Mouse (Mus musculus) myocyte (in vitro differentiated cells): ENCODE data around the gene Zfp174. TPM values are rescaled to one million over a fixed set of nuclear protein-coding genes. Genes with fewer than 3 reads are reported as not detected.

Experiments used
- H3K27me3 ChIP-seq: one replicate; pipeline ENCODE4 v1.6.1; 2011; ENCODE audit not compliant: control insufficient read depth, insufficient read depth, insufficient read length
- H3K36me3 ChIP-seq: one replicate; pipeline ENCODE4 v1.6.1; 2011; ENCODE audit not compliant: control insufficient read depth, insufficient read depth
- H3K4me2 ChIP-seq: one replicate; pipeline ENCODE4 v1.6.1; 2011; ENCODE audit warnings: low read depth, control low read depth
- H3K4me3 ChIP-seq: one replicate; pipeline ENCODE4 v1.5.1; 2011; ENCODE audit warnings: mild to moderate bottlenecking, control low read depth, moderate library complexity
- H3K79me2 ChIP-seq: one replicate; pipeline ENCODE4 v1.6.1; 2011; ENCODE audit not compliant: control insufficient read depth, insufficient read depth
- H3ac ChIP-seq: one replicate; pipeline ENCODE4 v1.6.1; 2011; ENCODE audit not compliant: control insufficient read depth, insufficient read length
- CEBPB ChIP-seq: IDR thresholded peaks from 2 replicates; pipeline ENCODE4 v1.6.1; 2011; ENCODE audit warnings: mild to moderate bottlenecking, moderate library complexity; ENCODE audit not compliant: poor library complexity, insufficient read depth, severe bottlenecking
- E2F4 ChIP-seq: IDR thresholded peaks from one replicate; pipeline ENCODE4 v1.6.1; 2011; ENCODE audit warnings: mild to moderate bottlenecking, control low read depth, moderate library complexity; ENCODE audit not compliant: insufficient read depth
- MAX ChIP-seq: IDR thresholded peaks from one replicate; pipeline ENCODE4 v1.6.1; 2011; ENCODE audit warnings: low read depth, mild to moderate bottlenecking, control low read depth
- MYOD1 ChIP-seq, 3 experiments: IDR thresholded peaks; one replicate each; pipeline ENCODE4 v1.6.1; 2011; ENCODE audit warnings: control low read depth in 2 of 3, low read depth in 2 of 3, mild to moderate bottlenecking in 2 of 3, moderate library complexity in 1 of 3; ENCODE audit not compliant: insufficient read length in 2 of 3, control insufficient read depth in 1 of 3
- MYOG ChIP-seq, 3 experiments: IDR thresholded peaks; one replicate each; pipeline ENCODE4 v1.6.1; 2011; ENCODE audit warnings: control low read depth in 2 of 3, low read depth in 2 of 3, mild to moderate bottlenecking in 2 of 3; ENCODE audit not compliant: insufficient read length in 2 of 3, control insufficient read depth in 1 of 3, insufficient read depth in 1 of 3
- POLR2A ChIP-seq: IDR thresholded peaks from one replicate; pipeline ENCODE4 v1.6.1; 2011; ENCODE audit warnings: low read depth, mild to moderate bottlenecking, control low read depth, moderate library complexity; ENCODE audit not compliant: insufficient read length
- POLR2AphosphoS2 ChIP-seq: IDR thresholded peaks from one replicate; pipeline ENCODE4 v1.6.1; 2011; ENCODE audit warnings: low read depth, control low read depth; ENCODE audit not compliant: insufficient read length
- REST ChIP-seq: IDR thresholded peaks from one replicate; pipeline ENCODE4 v1.6.1; 2011; ENCODE audit warnings: mild to moderate bottlenecking, control low read depth, moderate library complexity; ENCODE audit not compliant: insufficient read depth, insufficient read length
- SRF ChIP-seq: IDR thresholded peaks from one replicate; pipeline ENCODE4 v1.6.1; 2011; ENCODE audit warnings: low read depth; ENCODE audit not compliant: control insufficient read depth, insufficient read length
- TCF12 ChIP-seq: IDR thresholded peaks from one replicate; pipeline ENCODE4 v1.6.1; 2011; ENCODE audit warnings: mild to moderate bottlenecking, control low read depth; ENCODE audit not compliant: poor library complexity, insufficient read depth, severe bottlenecking
- TCF3 ChIP-seq: IDR thresholded peaks from one replicate; pipeline ENCODE4 v1.6.1; 2011; ENCODE audit warnings: low read depth, control low read depth; ENCODE audit not compliant: insufficient read length
- USF1 ChIP-seq: IDR thresholded peaks from one replicate; pipeline ENCODE4 v1.6.1; 2011; ENCODE audit warnings: low read depth, mild to moderate bottlenecking, control low read depth, moderate library complexity
- polyA plus RNA-seq: library from polyadenylated mRNA; unstranded; fragments of >200 nt; fragmentation: generic; extraction: Trizol; gene quantifications from one replicate; pipeline ENCODE4 v1.2.1, GENCODE M21; 2012; ENCODE audit warnings: missing spikeins

Zfp174 gene
- polyA plus RNA-seq, 1 experiment: 0.70 TPM

DNA sequence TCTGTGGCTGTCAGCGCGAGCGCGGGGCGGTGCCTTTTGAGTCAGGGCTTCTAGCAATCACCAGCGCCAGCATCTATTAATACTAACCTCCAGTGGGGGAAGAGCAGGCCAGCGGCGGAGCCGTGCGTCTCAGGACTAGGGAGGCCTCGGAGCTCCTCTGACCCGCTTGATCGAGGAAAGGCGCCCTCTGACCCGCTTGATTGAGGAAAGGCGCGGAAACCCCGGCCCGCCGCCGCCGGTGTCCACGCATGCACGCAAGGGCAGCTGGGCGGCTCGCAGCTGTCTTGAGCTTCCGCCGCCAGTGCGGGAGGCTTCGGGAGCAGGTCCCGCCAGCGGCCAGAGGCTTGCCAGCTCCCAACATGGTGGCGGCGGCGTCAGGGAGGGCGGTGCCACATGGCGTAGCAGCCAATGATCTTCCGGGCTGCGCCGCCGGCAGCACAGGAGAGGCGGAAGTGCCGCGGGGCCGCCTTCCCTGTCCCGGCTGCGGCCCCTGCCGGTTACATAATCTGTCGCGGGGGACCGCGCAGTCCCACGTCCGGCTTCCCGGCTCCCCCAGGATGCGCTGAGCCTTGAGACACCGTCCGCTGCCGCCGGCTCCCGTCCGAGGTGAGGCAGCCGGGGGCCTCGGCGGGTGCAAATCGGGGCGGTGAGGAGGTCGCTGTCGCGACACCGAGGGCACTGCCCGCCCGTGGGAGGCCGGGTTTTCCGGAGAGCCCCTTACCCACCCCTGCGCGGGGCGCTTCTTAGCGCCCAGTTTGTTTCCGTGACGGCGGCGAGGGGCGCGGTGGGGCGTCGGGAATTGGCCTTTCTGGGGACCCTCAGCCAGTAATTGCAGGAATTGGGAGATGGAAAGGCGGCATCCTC lies 37.4 kb downstream of the Zfp174 start, which contains the start of the genes Zfp597 and Gm20695:
Zfp597 (minus strand) TSS at position 361 of the 864 bp plus-strand sequence.
Gm20695 (plus strand) TSS at position 448 of the 864 bp plus-strand sequence.
- Histone ChIP-seq H3K4me2 (peak within 1 kb of the TSS; percentile 87), H3K4me3 (peak within 1 kb of the TSS; percentile 75), H3ac (peak within 1 kb of the TSS; percentile 66), H3K36me3 (peaks cover 2% of the 10 kb centered on the region), H3K27me3 (no peaks in the 10 kb centered on the region), H3K79me2 (peaks cover 55% of the 10 kb centered on the region)
- TF ChIP-seq SRF: peak; percentile 70
- no peak for TF ChIP-seq USF1
- TF ChIP-seq CEBPB: no peak
- TF ChIP-seq TCF3: no peak
- peak; percentile 59 for TF ChIP-seq POLR2A
- peak; percentile 32 for TF ChIP-seq POLR2AphosphoS2
- no peak for TF ChIP-seq E2F4
- TF ChIP-seq MYOD1 (IDR thresholded peaks at IDR 0.05; ENCODE audit: control insufficient read depth in 1 of 3, insufficient read length in 2 of 3, low read depth in 2 of 3): peak in 2 of 3 experiments; percentile 72 to 82
- TF ChIP-seq MAX: no peak
- no peak for TF ChIP-seq REST
- no peak for TF ChIP-seq TCF12
- TF ChIP-seq MYOG (IDR thresholded peaks at IDR 0.05; ENCODE audit: control insufficient read depth in 1 of 3, insufficient read depth in 1 of 3, insufficient read length in 2 of 3, low read depth in 2 of 3): peak in 2 of 3 experiments; percentile 89 to 92

DNA sequence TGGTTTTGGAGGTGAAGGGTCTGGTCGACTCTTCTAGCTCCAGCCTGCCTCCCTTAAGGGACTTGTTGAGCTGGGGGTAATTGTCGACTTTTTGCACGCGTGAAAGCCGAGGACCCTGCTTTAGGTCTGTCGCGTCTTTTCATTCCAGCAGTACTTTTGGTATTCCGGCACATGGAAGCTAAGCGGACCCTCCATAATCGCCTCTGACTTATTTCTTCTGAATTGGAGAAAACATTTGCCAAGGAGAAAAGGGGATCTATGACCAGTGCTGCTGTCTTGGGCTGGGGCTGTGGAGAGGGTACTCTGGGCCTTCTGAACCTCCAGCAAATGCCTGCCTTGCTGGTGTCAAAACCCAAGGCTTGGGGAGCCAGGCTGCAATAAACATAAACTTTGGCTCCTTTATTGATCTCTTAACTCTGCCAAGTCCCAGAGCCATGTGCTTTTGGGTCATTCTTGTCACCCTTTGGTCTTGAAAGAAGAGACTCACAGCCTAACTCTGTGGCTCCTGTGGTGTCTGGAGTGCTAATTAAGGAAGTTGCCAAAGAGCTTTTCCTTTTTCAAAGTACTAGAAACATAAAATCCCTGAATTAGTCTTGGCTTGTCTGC lies 38.1 kb downstream of the Zfp174 start:
- no peaks in the 10 kb centered on the region for H3K36me3 ChIP-seq

DNA sequence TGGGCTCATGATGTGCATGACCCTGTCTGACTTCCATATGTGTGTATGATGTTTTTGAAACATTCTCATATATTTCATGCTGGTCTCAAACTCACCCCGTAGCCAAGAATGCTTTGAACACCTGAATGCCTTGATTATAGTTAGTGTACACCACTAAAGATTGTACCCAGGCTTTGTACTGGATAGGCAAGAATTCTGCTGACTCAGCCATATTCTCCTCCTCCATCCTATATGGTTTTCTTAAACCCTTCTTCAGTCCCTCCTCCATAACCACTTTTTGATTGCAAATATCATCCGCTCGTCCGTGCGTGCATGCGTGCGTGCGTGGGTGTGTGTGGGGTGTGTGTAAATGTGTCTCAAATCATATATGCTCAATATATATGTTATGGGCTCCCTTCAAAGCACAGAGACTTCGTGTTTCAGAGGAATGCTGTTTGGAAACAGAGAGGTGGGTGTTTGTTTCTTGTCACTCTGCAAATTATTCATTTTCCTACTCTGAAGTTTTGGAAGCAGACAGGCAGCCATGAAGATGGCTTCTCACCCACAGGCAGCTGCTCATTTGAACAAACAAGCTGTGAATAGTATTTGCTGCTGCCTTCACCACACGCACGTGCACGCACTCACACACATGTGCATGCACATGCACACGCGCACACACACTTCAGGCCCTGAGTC lies 44.7 kb downstream of the Zfp174 start:
- no peaks in the 10 kb centered on the region for H3K27me3 ChIP-seq
- no peak overlapping the region for H3K4me3 ChIP-seq
- H3K79me2 ChIP-seq: peaks cover 34% of the 10 kb centered on the region
- TF ChIP-seq SRF: no peak
- TF ChIP-seq MAX: no peak
- no peak for TF ChIP-seq E2F4
- TF ChIP-seq POLR2AphosphoS2: no peak
- TF ChIP-seq TCF3: no peak
- TF ChIP-seq TCF12: no peak
- no peak for TF ChIP-seq CEBPB
- TF ChIP-seq REST: no peak
- peaks cover 7% of the 10 kb centered on the region for H3K36me3 ChIP-seq
- H3K4me2 ChIP-seq: no peak overlapping the region
- H3ac ChIP-seq: no peak overlapping the region

More for the DNA sequence above, 38.1 kb downstream of the Zfp174 start:
- peak overlapping the region; percentile 66 for H3ac ChIP-seq
- H3K4me3 ChIP-seq: peak overlapping the region; percentile 75
- TF ChIP-seq SRF: no peak
- no peak for TF ChIP-seq MAX
- TF ChIP-seq REST: no peak
- TF ChIP-seq E2F4: no peak
- no peak for TF ChIP-seq POLR2AphosphoS2
- TF ChIP-seq TCF12: no peak
- TF ChIP-seq USF1: no peak
- no peak for TF ChIP-seq TCF3
- TF ChIP-seq MYOG (IDR thresholded peaks at IDR 0.05; ENCODE audit: control insufficient read depth in 1 of 3, insufficient read depth in 1 of 3, insufficient read length in 2 of 3, low read depth in 2 of 3): no peak
- no peak for TF ChIP-seq MYOD1 (IDR thresholded peaks at IDR 0.05; ENCODE audit: control insufficient read depth in 1 of 3, insufficient read length in 2 of 3, low read depth in 2 of 3)
- no peak for TF ChIP-seq CEBPB
- no peak for TF ChIP-seq POLR2A
- H3K79me2 ChIP-seq: peaks cover 58% of the 10 kb centered on the region
- peak overlapping the region; percentile 87 for H3K4me2 ChIP-seq
- H3K27me3 ChIP-seq: no peaks in the 10 kb centered on the region

DNA sequence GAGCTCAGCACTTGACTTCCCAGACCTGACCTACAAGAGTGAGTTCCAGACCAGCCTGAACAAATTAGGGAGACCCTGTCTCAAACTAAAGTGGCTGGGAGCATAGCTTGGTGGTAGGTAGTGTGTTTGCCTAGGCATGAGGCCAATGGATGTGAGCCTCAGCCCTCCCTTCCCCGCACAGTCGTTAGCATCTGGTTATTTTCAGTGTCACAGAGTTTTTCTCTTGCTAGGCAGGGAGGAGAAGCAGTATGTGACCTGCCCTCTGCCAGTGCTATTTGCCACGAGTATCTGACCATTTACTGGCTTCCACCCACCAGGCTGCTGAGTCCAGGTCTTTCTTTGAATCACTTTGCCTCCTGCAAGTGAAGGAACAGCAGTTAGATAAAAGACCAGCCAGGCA lies 46.7 kb downstream of the Zfp174 start:
- Histone ChIP-seq H3K36me3 (peaks cover 16% of the 10 kb centered on the region), H3ac (no peak overlapping the region), H3K27me3 (no peaks in the 10 kb centered on the region), H3K4me3 (no peak overlapping the region), H3K79me2 (peaks cover 24% of the 10 kb centered on the region), H3K4me2 (no peak overlapping the region)
- TF ChIP-seq REST (no peak), TCF12 (no peak), MAX (no peak), POLR2A (no peak), CEBPB (no peak), USF1 (no peak), TCF3 (no peak), SRF (no peak), MYOG (IDR thresholded peaks at IDR 0.05; ENCODE audit: control insufficient read depth in 1 of 3, insufficient read depth in 1 of 3, insufficient read length in 2 of 3, low read depth in 2 of 3) (no peak), POLR2AphosphoS2 (no peak)
